Comparison of ENCODE assay signal across 8 mouse cellular contexts in genomic region chr8:35123196-35123621, GRCm38 (mm10).
DNase-seq lines count a peak whose midpoint lies in the region; ATAC-seq and TF ChIP-seq lines count a peak whose summit lies in the region.

No protein-coding gene starts in this region.

- 15% methylated on average over 14 of the region's 14 CpGs for WGBS in intestine, postnatal 0 days
- 2% methylated on average over 14 of the region's 14 CpGs for WGBS in midbrain, embryonic 15.5 days
- 8% methylated on average over 14 of the region's 14 CpGs for WGBS in stomach, embryonic 16.5 days

- H3K4me3 ChIP-seq in intestine, postnatal 0 days (ENCODE audit: low read depth, low read length), result 0 out of 2 replicates have a peak overlapping the region, but pooled peaks have one; percentile 3
- peak overlapping the region; percentile 22 for H3K4me3 ChIP-seq in midbrain, embryonic 15.5 days
- H3K4me3 ChIP-seq in stomach, embryonic 16.5 days (replicated peaks; ENCODE audit: low read length), result peak overlapping the region; percentile 30

- no peaks in the 10 kb centered on the region for H3K4me1 ChIP-seq in intestine, postnatal 0 days (replicated peaks; ENCODE audit: control insufficient read depth, insufficient read depth, low read length)
- H3K4me1 ChIP-seq in midbrain, embryonic 15.5 days, result peaks cover 9% of the 10 kb centered on the region
- H3K4me1 ChIP-seq in stomach, embryonic 16.5 days (ENCODE audit: control insufficient read depth, insufficient read depth, low read length), result no peaks in the 10 kb centered on the region; the same call in 1 of the 2 replicates

- no peaks in the 10 kb centered on the region for H3K36me3 ChIP-seq in intestine, postnatal 0 days (ENCODE audit: control insufficient read depth, insufficient read depth)
- no peaks in the 10 kb centered on the region for H3K36me3 ChIP-seq in midbrain, embryonic 15.5 days (replicated peaks)
- no peaks in the 10 kb centered on the region for H3K36me3 ChIP-seq in stomach, embryonic 16.5 days (ENCODE audit: control insufficient read depth, insufficient read depth, low read length)

- TF ChIP-seq CTCF in intestine, postnatal 0 days (IDR thresholded peaks at IDR 0.05; ENCODE audit: low read depth), result no peak

- H3K27me3 ChIP-seq in intestine, postnatal 0 days (replicated peaks; ENCODE audit: control insufficient read depth, insufficient read depth, low read length), result no peaks in the 10 kb centered on the region
- no peaks in the 10 kb centered on the region for H3K27me3 ChIP-seq in midbrain, embryonic 15.5 days (replicated peaks)
- H3K27me3 ChIP-seq in stomach, embryonic 16.5 days (ENCODE audit: control insufficient read depth, insufficient read depth, low read length), result no peaks in the 10 kb centered on the region

- 0 out of 2 replicates have a peak overlapping the region, but pooled peaks have one; percentile 18 for H3K9ac ChIP-seq in intestine, postnatal 0 days (ENCODE audit: low read depth, low read length)
- H3K9ac ChIP-seq in midbrain, embryonic 15.5 days, result no peak overlapping the region
- peak overlapping the region; percentile 41; the same call in 1 of the 2 replicates for H3K9ac ChIP-seq in stomach, embryonic 16.5 days (ENCODE audit: low read length)

- peak overlapping the region; percentile 38 for H3K4me2 ChIP-seq in intestine, postnatal 0 days (replicated peaks; ENCODE audit: low read depth)
- peak overlapping the region; percentile 44 for H3K4me2 ChIP-seq in midbrain, embryonic 15.5 days
- H3K4me2 ChIP-seq in stomach, embryonic 16.5 days (ENCODE audit: low read depth, low read length), result peak overlapping the region; percentile 50

- peak; percentile 45 for DNase-seq in adrenal gland, postnatal 14 days
- no peak for DNase-seq in adrenal gland, adult 2 months
- peak; percentile 7 for DNase-seq in c-Kit-positive CD71-negative TER-119-negative erythroid progenitor cells, embryonic 14.5 days (ENCODE audit: low read depth)
- DNase-seq in heart, adult 8-10 months (ENCODE audit: low spot score), result peak; percentile 33
- peak; percentile 24 for DNase-seq in liver

- no peaks in the 10 kb centered on the region for H3K9me3 ChIP-seq in intestine, postnatal 0 days (ENCODE audit: control insufficient read depth)
- H3K9me3 ChIP-seq in midbrain, embryonic 15.5 days, result no peaks in the 10 kb centered on the region
- no peaks in the 10 kb centered on the region for H3K9me3 ChIP-seq in stomach, embryonic 16.5 days (replicated peaks; ENCODE audit: control insufficient read depth, low read length)

- H3K27ac ChIP-seq in intestine, postnatal 0 days (ENCODE audit: low read depth, low read length), result no peak overlapping the region
- H3K27ac ChIP-seq in midbrain, embryonic 15.5 days, result no peak overlapping the region
- H3K27ac ChIP-seq in stomach, embryonic 16.5 days (ENCODE audit: low read length), result no peak overlapping the region

- ATAC-seq in intestine, postnatal 0 days, result no peak
- peak; percentile 56; the same call in 1 of the 2 replicates for ATAC-seq in midbrain, embryonic 15.5 days (replicated peaks)
- ATAC-seq in stomach, embryonic 16.5 days (ENCODE audit: insufficient read depth, low FRiP score), result no peak
